Mouse (Mus musculus): Measurements from ENCODE around the gene Cacna1d. TPM values are rescaled to one million over a fixed set of nuclear protein-coding genes. Genes with fewer than 3 reads are reported as not detected.

Gene Cacna1d
- polyA plus RNA-seq, 1 experiment from 2014 or later = 2.2 TPM

- Histone ChIP-seq H3K36me3 (ENCODE audit: control insufficient read depth, insufficient read depth, low read length) (peaks cover 24% of the 10 kb centered on the region), H3K27ac (replicated peaks) (no peak overlapping the region), H3K9ac (ENCODE audit: low read length) (no peak overlapping the region), H3K4me3 (ENCODE audit: low read depth, low read length) (no peak overlapping the region), H3K27me3 (ENCODE audit: control insufficient read depth, insufficient read depth, low read length) (no peaks in the 10 kb centered on the region), H3K9me3 (ENCODE audit: control insufficient read depth, low read length) (no peaks in the 10 kb centered on the region), H3K4me2 (replicated peaks; ENCODE audit: low read depth) (no peak overlapping the region), H3K4me1 (replicated peaks; ENCODE audit: control insufficient read depth, insufficient read depth) (no peaks in the 10 kb centered on the region)
- TF ChIP-seq CTCF (IDR thresholded peaks at IDR 0.05; ENCODE audit: low read depth) (no peak), EP300 (optimal IDR thresholded peaks at IDR 0.05) (no peak)
- 88% methylated on average over 6 of the region's 6 CpGs for WGBS
- ATAC-seq (ENCODE audit: low FRiP score, low TSS enrichment) = no peak
- no peak for DNase-seq (ENCODE audit: low spot score)
Observed at GRCm38 (mm10) chr14:30510214-30510763, 19.0 kb upstream of the Cacna1d start.

- TF ChIP-seq CTCF (IDR thresholded peaks at IDR 0.05; ENCODE audit: low read depth) (no peak), EP300 (optimal IDR thresholded peaks at IDR 0.05) (no peak)
- DNase-seq (ENCODE audit: low spot score) (no peak), ATAC-seq (ENCODE audit: low FRiP score, low TSS enrichment) (no peak)
- Histone ChIP-seq H3K27me3 (ENCODE audit: control insufficient read depth, insufficient read depth, low read length) (no peaks in the 10 kb centered on the region), H3K27ac (replicated peaks) (no peak overlapping the region), H3K4me3 (ENCODE audit: low read depth, low read length) (no peak overlapping the region), H3K9me3 (ENCODE audit: control insufficient read depth, low read length) (no peaks in the 10 kb centered on the region), H3K4me1 (replicated peaks; ENCODE audit: control insufficient read depth, insufficient read depth) (no peaks in the 10 kb centered on the region), H3K4me2 (replicated peaks; ENCODE audit: low read depth) (no peak overlapping the region), H3K9ac (ENCODE audit: low read length) (no peak overlapping the region), H3K36me3 (ENCODE audit: control insufficient read depth, insufficient read depth, low read length) (peaks cover 16% of the 10 kb centered on the region)
- 93% methylated on average over 5 of the region's 5 CpGs for WGBS
Observed at GRCm38 (mm10) chr14:30504990-30505389, 13.7 kb upstream of the Cacna1d start.

- no peaks in the 10 kb centered on the region for H3K9me3 ChIP-seq (ENCODE audit: control insufficient read depth, low read length)
- no peaks in the 10 kb centered on the region for H3K4me1 ChIP-seq (replicated peaks; ENCODE audit: control insufficient read depth, insufficient read depth)
- no peak for DNase-seq (ENCODE audit: low spot score)
- H3K4me3 ChIP-seq (ENCODE audit: low read depth, low read length) = no peak overlapping the region
- TF ChIP-seq CTCF (IDR thresholded peaks at IDR 0.05; ENCODE audit: low read depth) (no peak), EP300 (optimal IDR thresholded peaks at IDR 0.05) (no peak)
- H3K4me2 ChIP-seq (replicated peaks; ENCODE audit: low read depth) = no peak overlapping the region
- H3K27ac ChIP-seq (replicated peaks) = no peak overlapping the region
- H3K27me3 ChIP-seq (ENCODE audit: control insufficient read depth, insufficient read depth, low read length) = no peaks in the 10 kb centered on the region
- ATAC-seq (ENCODE audit: low FRiP score, low TSS enrichment) = no peak
- H3K36me3 ChIP-seq (ENCODE audit: control insufficient read depth, insufficient read depth, low read length) = 0 out of 2 replicates have a peak, but pooled peaks cover 2% of the 10 kb centered on the region
- H3K9ac ChIP-seq (ENCODE audit: low read length) = no peak overlapping the region
- whole genome bisulfite sequencing = 82% methylated on average over 2 of the region's 2 CpGs
Observed at GRCm38 (mm10) chr14:30498202-30498601, 6.9 kb upstream of the Cacna1d start.

- Histone ChIP-seq H3K4me2 (replicated peaks; ENCODE audit: low read depth) (no peak overlapping the region), H3K36me3 (ENCODE audit: control insufficient read depth, insufficient read depth, low read length) (0 out of 2 replicates have a peak, but pooled peaks cover 2% of the 10 kb centered on the region), H3K9ac (ENCODE audit: low read length) (no peak overlapping the region), H3K4me3 (ENCODE audit: low read depth, low read length) (no peak overlapping the region), H3K27ac (replicated peaks) (no peak overlapping the region), H3K9me3 (ENCODE audit: control insufficient read depth, low read length) (no peaks in the 10 kb centered on the region), H3K4me1 (replicated peaks; ENCODE audit: control insufficient read depth, insufficient read depth) (no peaks in the 10 kb centered on the region), H3K27me3 (ENCODE audit: control insufficient read depth, insufficient read depth, low read length) (no peaks in the 10 kb centered on the region)
- no peak for DNase-seq (ENCODE audit: low spot score)
- ATAC-seq (ENCODE audit: low FRiP score, low TSS enrichment) = no peak
- 39% methylated on average over 6 of the region's 6 CpGs for WGBS
- no peak for TF ChIP-seq EP300 (optimal IDR thresholded peaks at IDR 0.05)
- TF ChIP-seq CTCF (IDR thresholded peaks at IDR 0.05; ENCODE audit: low read depth) = no peak
Observed at GRCm38 (mm10) chr14:30494998-30495397, 3.7 kb upstream of the Cacna1d start.

GRCm38 (mm10) chr14:30493276-30493675 is 2.0 kb upstream of the Cacna1d start:
- no peak for ATAC-seq (ENCODE audit: low FRiP score, low TSS enrichment)
- H3K4me1 ChIP-seq (replicated peaks; ENCODE audit: control insufficient read depth, insufficient read depth) = no peaks in the 10 kb centered on the region
- H3K36me3 ChIP-seq (ENCODE audit: control insufficient read depth, insufficient read depth, low read length) = no peaks in the 10 kb centered on the region

GRCm38 (mm10) chr14:30479361-30479948 is 11.8 kb downstream of the Cacna1d start, which contains the start of gene Dcp1a:
TSS of gene Dcp1a (plus strand) at chr14:30479535.
- H3K27ac ChIP-seq (replicated peaks) = peak within 1 kb of the TSS; percentile 84
- ATAC-seq (ENCODE audit: low FRiP score, low TSS enrichment) (peak; percentile 100), DNase-seq (ENCODE audit: low spot score) (peak; percentile 96)
- 0 out of 2 replicates have a peak, but pooled peaks cover 3% of the 10 kb centered on the region for H3K4me1 ChIP-seq (replicated peaks; ENCODE audit: control insufficient read depth, insufficient read depth)
- H3K27me3 ChIP-seq (ENCODE audit: control insufficient read depth, insufficient read depth, low read length) = no peaks in the 10 kb centered on the region
- H3K9me3 ChIP-seq (ENCODE audit: control insufficient read depth, low read length) = no peaks in the 10 kb centered on the region
- peak within 1 kb of the TSS; percentile 94 for H3K4me3 ChIP-seq (ENCODE audit: low read depth, low read length)
- no peak for TF ChIP-seq EP300 (optimal IDR thresholded peaks at IDR 0.05)
- peak; percentile 49; the same call in 1 of the 2 replicates for TF ChIP-seq CTCF (IDR thresholded peaks at IDR 0.05; ENCODE audit: low read depth)
- H3K36me3 ChIP-seq (ENCODE audit: control insufficient read depth, insufficient read depth, low read length) = no peaks in the 10 kb centered on the region
- peak within 1 kb of the TSS; percentile 70 for H3K4me2 ChIP-seq (replicated peaks; ENCODE audit: low read depth)
- H3K9ac ChIP-seq (ENCODE audit: low read length) = peak within 1 kb of the TSS; percentile 89
- under 1% methylated on average over 39 of the region's 39 CpGs for WGBS

More at GRCm38 (mm10) chr14:30493276-30493675, 2.0 kb upstream of the Cacna1d start:
- Histone ChIP-seq H3K9me3 (ENCODE audit: control insufficient read depth, low read length) (no peaks in the 10 kb centered on the region), H3K4me2 (replicated peaks; ENCODE audit: low read depth) (no peak overlapping the region; the same call in 1 of the 2 replicates), H3K27ac (replicated peaks) (no peak overlapping the region), H3K9ac (ENCODE audit: low read length) (no peak overlapping the region), H3K27me3 (ENCODE audit: control insufficient read depth, insufficient read depth, low read length) (no peaks in the 10 kb centered on the region), H3K4me3 (ENCODE audit: low read depth, low read length) (no peak overlapping the region)
- no peak for DNase-seq (ENCODE audit: low spot score)
- TF ChIP-seq EP300 (optimal IDR thresholded peaks at IDR 0.05) = no peak
- no peak for TF ChIP-seq CTCF (IDR thresholded peaks at IDR 0.05; ENCODE audit: low read depth)
- WGBS = 33% methylated on average over 1 of the region's 1 CpGs

Measured in stomach, postnatal 0 days (tissue).